Mouse (Mus musculus): Measurements from ENCODE around the gene Pepd. TPM values are rescaled to one million over a fixed set of nuclear protein-coding genes. Genes with fewer than 3 reads are reported as not detected.

The Pepd gene
- total RNA-seq, 2 experiments from 2014 or later: 24.1 to 24.3 TPM

- DNase-seq: no peak
- intact Hi-C loops (cut with DNase I): loop anchor here (10.0 kb wide), 1 partner anchor 137 kb away; no protein-coding TSS in a partner anchor
- Histone ChIP-seq H3K27ac (no peak overlapping the region), H3K4me3 (no peak overlapping the region)
- no peak for TF ChIP-seq CTCF (IDR thresholded peaks at IDR 0.05)
Observed at GRCm38 (mm10) chr7:34991731-34992246, 79.6 kb downstream of the Pepd start.

- intact Hi-C loops (cut with DNase I): loop anchor here (10.0 kb wide), 1 partner anchor 138 kb away; no protein-coding TSS in a partner anchor
Observed at GRCm38 (mm10) chr7:34992766-34993165, 80.6 kb downstream of the Pepd start.

GRCm38 (mm10) chr7:34995872-34996662, 83.9 kb downstream of the Pepd start:
- DNase-seq: no peak
- Histone ChIP-seq H3K4me3 (no peak overlapping the region), H3K27ac (no peak overlapping the region)
- TF ChIP-seq CTCF (IDR thresholded peaks at IDR 0.05): no peak
- intact Hi-C loops (cut with DNase I): loop anchor here (10.0 kb wide), 1 partner anchor 141 kb away; no protein-coding TSS in a partner anchor

More at GRCm38 (mm10) chr7:34992766-34993165, 80.6 kb downstream of the Pepd start:
- no peak for TF ChIP-seq CTCF (IDR thresholded peaks at IDR 0.05)
- H3K27ac ChIP-seq: no peak overlapping the region
- no peak for DNase-seq
- no peak overlapping the region for H3K4me3 ChIP-seq

- DNase-seq: peak; percentile 64
- peak; percentile 78 for TF ChIP-seq CTCF (IDR thresholded peaks at IDR 0.05)
- no peak overlapping the region for H3K27ac ChIP-seq
- H3K4me3 ChIP-seq: no peak overlapping the region
- intact Hi-C loops (cut with DNase I): loop anchor here (10.0 kb wide), 1 partner anchor 326 kb away; no protein-coding TSS in a partner anchor
Observed at GRCm38 (mm10) chr7:35000839-35001238, 88.7 kb downstream of the Pepd start.

GRCm38 (mm10) chr7:35003171-35003737, 91.1 kb downstream of the Pepd start:
- intact Hi-C loops (cut with DNase I): loop anchor here (10.0 kb wide), 1 partner anchor 328 kb away; no protein-coding TSS in a partner anchor
- no peak for TF ChIP-seq CTCF (IDR thresholded peaks at IDR 0.05)
- no peak for DNase-seq

GRCm38 (mm10) chr7:35006661-35007060, 94.5 kb downstream of the Pepd start:
- H3K4me3 ChIP-seq: no peak overlapping the region
- no peak overlapping the region for H3K27ac ChIP-seq
- DNase-seq: peak; percentile 36
- intact Hi-C loops (cut with DNase I): loop anchor here (10.0 kb wide), 1 partner anchor 332 kb away; no protein-coding TSS in a partner anchor
- TF ChIP-seq CTCF (IDR thresholded peaks at IDR 0.05): no peak

More at GRCm38 (mm10) chr7:35003171-35003737, 91.1 kb downstream of the Pepd start:
- Histone ChIP-seq H3K27ac (no peak overlapping the region), H3K4me3 (no peak overlapping the region)

- intact Hi-C loops (cut with DNase I): no loop called here
- DNase-seq: no peak
- Histone ChIP-seq H3K4me3 (no peak overlapping the region), H3K27ac (no peak overlapping the region)
- TF ChIP-seq CTCF (IDR thresholded peaks at IDR 0.05): no peak
Observed at GRCm38 (mm10) chr7:35013228-35013627, 101.0 kb downstream of the Pepd start.

- H3K27ac ChIP-seq: no peak overlapping the region
- TF ChIP-seq CTCF (IDR thresholded peaks at IDR 0.05): no peak
- H3K4me3 ChIP-seq: no peak overlapping the region
- intact Hi-C loops (cut with DNase I): no loop called here
- no peak for DNase-seq
Observed at GRCm38 (mm10) chr7:35015252-35015651, 103.1 kb downstream of the Pepd start.

- Histone ChIP-seq H3K4me3 (no peak overlapping the region), H3K27ac (no peak overlapping the region)
- peak; percentile 74 for DNase-seq
- no peak for TF ChIP-seq CTCF (IDR thresholded peaks at IDR 0.05)
- intact Hi-C loops (cut with DNase I): no loop called here
Observed at GRCm38 (mm10) chr7:35021365-35021764, 109.2 kb downstream of the Pepd start.

- intact Hi-C loops (cut with DNase I): no loop called here
- Histone ChIP-seq H3K4me3 (no peak overlapping the region), H3K27ac (no peak overlapping the region)
- no peak for DNase-seq
- TF ChIP-seq CTCF (IDR thresholded peaks at IDR 0.05): no peak
Observed at GRCm38 (mm10) chr7:35023251-35023650, 111.1 kb downstream of the Pepd start.

GRCm38 (mm10) chr7:35024426-35024825, 112.2 kb downstream of the Pepd start:
- no peak overlapping the region for H3K27ac ChIP-seq
- H3K4me3 ChIP-seq: no peak overlapping the region
- no peak for TF ChIP-seq CTCF (IDR thresholded peaks at IDR 0.05)
- intact Hi-C loops (cut with DNase I): no loop called here
- peak; percentile 4 for DNase-seq

- TF ChIP-seq CTCF (IDR thresholded peaks at IDR 0.05): peak; percentile 97
- Histone ChIP-seq H3K4me3 (no peak overlapping the region), H3K27ac (peak overlapping the region; percentile 25; the same call in 1 of the 2 replicates)
- DNase-seq: peak; percentile 87
- intact Hi-C loops (cut with DNase I): loop anchor here (1.0 to 5.0 kb wide), 3 partner anchors 93 to 237 kb away; no protein-coding TSS in a partner anchor
Observed at GRCm38 (mm10) chr7:35025409-35026275, 113.5 kb downstream of the Pepd start.
